Mouse (Mus musculus) layer of hippocampus, adult 11-12 months (tissue): ENCODE data around the gene Gm1043.

Experiments
- DNase-seq: peaks from one replicate; pipeline ENCODE4 v3.0.0; 2022; ENCODE audit warnings: low spot score

Gm1043 gene

GRCm38 (mm10) chr5:37109280-37109849 lies 24.2 kb downstream of the Gm1043 start:
- peak; percentile 84 for DNase-seq

GRCm38 (mm10) chr5:37112389-37112788 lies 27.2 kb downstream of the Gm1043 start:
- DNase-seq: no peak

- no peak for DNase-seq
Observed at GRCm38 (mm10) chr5:37117126-37117525, 32.0 kb downstream of the Gm1043 start.

GRCm38 (mm10) chr5:37118242-37118641 lies 33.1 kb downstream of the Gm1043 start:
- no peak for DNase-seq

- no peak for DNase-seq
Observed at GRCm38 (mm10) chr5:37121186-37121680, 36.1 kb downstream of the Gm1043 start.

- no peak for DNase-seq
Observed at GRCm38 (mm10) chr5:37131841-37132240, 46.7 kb downstream of the Gm1043 start.

- DNase-seq: no peak
Observed at GRCm38 (mm10) chr5:37141745-37142144, 56.6 kb downstream of the Gm1043 start.

- peak; percentile 59 for DNase-seq
Observed at GRCm38 (mm10) chr5:37147536-37147935, 62.4 kb downstream of the Gm1043 start.

- no peak for DNase-seq
Observed at GRCm38 (mm10) chr5:37150650-37151049, 65.5 kb downstream of the Gm1043 start.

GRCm38 (mm10) chr5:37154472-37154871 lies 69.3 kb downstream of the Gm1043 start:
- no peak for DNase-seq

GRCm38 (mm10) chr5:37158408-37158807 lies 73.2 kb downstream of the Gm1043 start:
- DNase-seq: no peak

- peak; percentile 84 for DNase-seq
Observed at GRCm38 (mm10) chr5:37162871-37163781, 78.0 kb downstream of the Gm1043 start.

- no peak for DNase-seq
Observed at GRCm38 (mm10) chr5:37176466-37176865, 91.3 kb downstream of the Gm1043 start.

GRCm38 (mm10) chr5:37177061-37177460 lies 91.9 kb downstream of the Gm1043 start:
- DNase-seq: no peak

GRCm38 (mm10) chr5:37178811-37179210 lies 93.6 kb downstream of the Gm1043 start:
- no peak for DNase-seq

- DNase-seq: peak; percentile 37
Observed at GRCm38 (mm10) chr5:37179872-37180271, 94.7 kb downstream of the Gm1043 start.

GRCm38 (mm10) chr5:37180624-37181023 lies 95.5 kb downstream of the Gm1043 start:
- DNase-seq: no peak

- no peak for DNase-seq
Observed at GRCm38 (mm10) chr5:37184605-37185004, 99.4 kb downstream of the Gm1043 start.

GRCm38 (mm10) chr5:37190378-37190777 lies 105.2 kb downstream of the Gm1043 start:
- DNase-seq: no peak

GRCm38 (mm10) chr5:37196196-37196595 lies 111.0 kb downstream of the Gm1043 start:
- DNase-seq: no peak

GRCm38 (mm10) chr5:37196666-37197250 lies 111.6 kb downstream of the Gm1043 start:
- no peak for DNase-seq

GRCm38 (mm10) chr5:37197423-37197822 lies 112.3 kb downstream of the Gm1043 start:
- DNase-seq: no peak
